Mouse (Mus musculus) E14TG2a.4 (cell line): ENCODE measurements around the gene Tspyl4.

Experiments
- CTCF ChIP-seq: conservative IDR thresholded peaks from 2 replicates; pipeline ENCODE4 v1.5.1; 2014; ENCODE audit warnings: low read length
- NANOG ChIP-seq: IDR thresholded peaks from 2 replicates; pipeline ENCODE4 v1.6.1; 2014; ENCODE audit warnings: borderline replicate concordance, low read length, mixed read lengths

DNA sequence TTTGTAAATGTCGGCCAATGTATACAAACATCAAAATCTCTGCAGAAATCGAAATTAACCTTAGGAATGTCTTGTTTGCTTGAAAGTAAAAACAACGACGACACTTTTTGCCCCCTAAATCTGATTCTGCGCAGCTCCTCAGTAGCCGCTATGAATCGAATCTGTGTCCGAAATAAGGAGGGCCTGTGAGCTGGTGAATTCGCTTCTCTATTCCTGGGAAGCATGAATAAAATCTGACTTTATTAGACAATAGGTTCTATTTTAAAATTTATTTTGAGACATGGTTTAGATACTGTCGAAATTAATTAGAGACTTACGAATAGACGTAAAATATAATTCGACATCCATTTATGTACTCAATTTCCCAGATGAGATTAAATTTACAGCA, 337 bp upstream of the Tspyl4 start:
- TF ChIP-seq CTCF (no peak), NANOG (no peak)
